In genomic region chr4:150939991-150940651, GRCm38 (mm10) we compare ENCODE assay signal across 20 mouse cellular contexts. TPM values are rescaled to one million over a fixed set of nuclear protein-coding genes. Genes with fewer than 3 reads are reported as not detected.
DNase-seq lines count a peak whose midpoint lies in the region; ATAC-seq and TF ChIP-seq lines count a peak whose summit lies in the region.
"Had no signal": no experiment of that assay in that cellular context is flagged by ENCODE, and none has a peak within 500 bp of the region (broad histone marks: within the 10 kb centered on the region; RNA-seq: fewer than 3 reads in every experiment).

No protein-coding gene starts in this region.

- H3K36me3 ChIP-seq in E14TG2a.4 (ENCODE audit: insufficient read depth, low read length) = no peaks in the 10 kb centered on the region
- H3K36me3 ChIP-seq in midbrain, embryonic 13.5 days = no peaks in the 10 kb centered on the region
- no peaks in the 10 kb centered on the region for H3K36me3 ChIP-seq in kidney, embryonic 15.5 days
- H3K36me3 ChIP-seq: hindbrain, embryonic 15.5 days; midbrain, embryonic 15.5 days; neural tube, embryonic 15.5 days had no signal

- peak; percentile 67 for DNase-seq in A20 (ENCODE audit: low read depth, low spot score)
- peak; percentile 10 for DNase-seq in brain, embryonic 14.5 days (ENCODE audit: low read depth)
- peak; percentile 75 for DNase-seq in thymus, postnatal 0 days (ENCODE audit: low spot score)
- DNase-seq in urinary bladder, adult 18-20 months (ENCODE audit: low spot score in 2 of 2) = no peak
- DNase-seq: cerebellum, adult 9-10 months; gastrocnemius, postnatal 14 days; kidney, adult 2 months; liver; lung, adult 2 months; right cerebral cortex, adult 18-20 months had no signal

- H3K4me3 ChIP-seq in E14TG2a.4 (replicated peaks; ENCODE audit: low read length) = 0 out of 2 replicates have a peak overlapping the region, but pooled peaks have one; percentile 11
- H3K4me3 ChIP-seq in midbrain, embryonic 13.5 days (replicated peaks) = no peak overlapping the region
- no peak overlapping the region for H3K4me3 ChIP-seq in kidney, embryonic 15.5 days (replicated peaks)
- H3K4me3 ChIP-seq: hindbrain, embryonic 15.5 days; left cerebral cortex, adult 2 months; midbrain, embryonic 15.5 days; neural tube, embryonic 15.5 days had no signal

- H3K9me3 ChIP-seq in E14TG2a.4 (ENCODE audit: low read length) = no peaks in the 10 kb centered on the region
- no peaks in the 10 kb centered on the region for H3K9me3 ChIP-seq in midbrain, embryonic 13.5 days
- no peaks in the 10 kb centered on the region for H3K9me3 ChIP-seq in kidney, embryonic 15.5 days (replicated peaks)
- H3K9me3 ChIP-seq: hindbrain, embryonic 15.5 days; midbrain, embryonic 15.5 days; neural tube, embryonic 15.5 days had no signal

- H3K27ac ChIP-seq in midbrain, embryonic 13.5 days = no peak overlapping the region
- H3K27ac ChIP-seq in kidney, embryonic 15.5 days = no peak overlapping the region
- H3K27ac ChIP-seq: hindbrain, embryonic 15.5 days; left cerebral cortex, adult 2 months; macrophage; midbrain, embryonic 15.5 days; neural tube, embryonic 15.5 days had no signal

- TF ChIP-seq POLR2A in brain, embryonic 14.5 days (IDR thresholded peaks at IDR 0.05; ENCODE audit: borderline replicate concordance, extremely low read depth, insufficient read depth, insufficient read length, poor library complexity, severe bottlenecking) = no peak

- H3K9ac ChIP-seq in midbrain, embryonic 13.5 days (replicated peaks) = no peak overlapping the region
- H3K9ac ChIP-seq in kidney, embryonic 15.5 days = no peak overlapping the region
- H3K9ac ChIP-seq: hindbrain, embryonic 15.5 days; midbrain, embryonic 15.5 days; neural tube, embryonic 15.5 days had no signal

- TF ChIP-seq CTCF in E14TG2a.4 (conservative IDR thresholded peaks at IDR 0.05; ENCODE audit: low read length) = no peak
- no peak for TF ChIP-seq CTCF in brain, embryonic 14.5 days (IDR thresholded peaks at IDR 0.05; ENCODE audit: borderline replicate concordance, extremely low read depth, insufficient read depth, insufficient read length)

- peaks cover 35% of the 10 kb centered on the region for H3K27me3 ChIP-seq in E14TG2a.4 (ENCODE audit: insufficient read depth, low read length)
- no peaks in the 10 kb centered on the region for H3K27me3 ChIP-seq in midbrain, embryonic 13.5 days
- no peaks in the 10 kb centered on the region for H3K27me3 ChIP-seq in kidney, embryonic 15.5 days
- H3K27me3 ChIP-seq: hindbrain, embryonic 15.5 days; midbrain, embryonic 15.5 days; neural tube, embryonic 15.5 days had no signal

- no peak overlapping the region for H3K4me2 ChIP-seq in midbrain, embryonic 13.5 days (replicated peaks)
- no peak overlapping the region for H3K4me2 ChIP-seq in kidney, embryonic 15.5 days
- H3K4me2 ChIP-seq: hindbrain, embryonic 15.5 days; midbrain, embryonic 15.5 days; neural tube, embryonic 15.5 days had no signal

- peaks cover 36% of the 10 kb centered on the region for H3K4me1 ChIP-seq in E14TG2a.4 (replicated peaks; ENCODE audit: low read depth, low read length)
- no peaks in the 10 kb centered on the region for H3K4me1 ChIP-seq in midbrain, embryonic 13.5 days (replicated peaks)
- no peaks in the 10 kb centered on the region for H3K4me1 ChIP-seq in kidney, embryonic 15.5 days
- H3K4me1 ChIP-seq: hindbrain, embryonic 15.5 days; midbrain, embryonic 15.5 days; neural tube, embryonic 15.5 days had no signal

- ATAC-seq in midbrain, embryonic 13.5 days = no peak
- ATAC-seq in kidney, embryonic 15.5 days (replicated peaks; ENCODE audit: low FRiP score) = no peak
- ATAC-seq: forebrain, embryonic 16.5 days; midbrain, embryonic 15.5 days had no signal

- 67% methylated on average over 13 of the region's 13 CpGs for WGBS in midbrain, embryonic 13.5 days
- 59% methylated on average over 13 of the region's 13 CpGs for WGBS in kidney, embryonic 15.5 days

RNA-seq across cellular contexts. Expression of gene Tnfrsf9, which starts 25.8 kb away (rescaled TPM):
- polyA plus RNA-seq in brain, embryonic 14.5 days (2012; rRNA removed) = 0.25 and 0.35 TPM in 2 replicates
- 8.5 and 9.6 TPM in 2 replicates for polyA plus RNA-seq in thymus, postnatal 0 days (2015; fragmentation: Nextera tagmentation; extraction: Ambion mirVana)
- polyA plus RNA-seq in midbrain, embryonic 13.5 days (2015; fragmentation: Nextera tagmentation; extraction: Ambion mirVana) = 0.12 and 0.16 TPM in 2 replicates
- polyA plus RNA-seq in kidney, embryonic 15.5 days (2015; fragmentation: Nextera tagmentation; extraction: Ambion mirVana) = 0.32 and 0.40 TPM in 2 replicates

RNA-seq across cellular contexts. Expression of gene Park7, which starts 25.9 kb away (rescaled TPM):
- 268 and 286 TPM in 2 replicates for polyA plus RNA-seq in brain, embryonic 14.5 days (2012; rRNA removed)
- polyA plus RNA-seq in thymus, postnatal 0 days (2015; fragmentation: Nextera tagmentation; extraction: Ambion mirVana) = 509 and 526 TPM in 2 replicates
- polyA plus RNA-seq in midbrain, embryonic 13.5 days (2015; fragmentation: Nextera tagmentation; extraction: Ambion mirVana) = 373 and 377 TPM in 2 replicates
- polyA plus RNA-seq in kidney, embryonic 15.5 days (2015; fragmentation: Nextera tagmentation; extraction: Ambion mirVana) = 391 and 393 TPM in 2 replicates

RNA-seq across cellular contexts. Expression of gene Uts2, which starts 56.8 kb away (rescaled TPM):
- not detected in 2 replicates for polyA plus RNA-seq in brain, embryonic 14.5 days (2012; rRNA removed)
- polyA plus RNA-seq in thymus, postnatal 0 days (2015; fragmentation: Nextera tagmentation; extraction: Ambion mirVana) = 0.47 TPM in 1 of 2 replicates, not detected in the other
- not detected in 2 replicates for polyA plus RNA-seq in midbrain, embryonic 13.5 days (2015; fragmentation: Nextera tagmentation; extraction: Ambion mirVana)
- polyA plus RNA-seq in kidney, embryonic 15.5 days (2015; fragmentation: Nextera tagmentation; extraction: Ambion mirVana) = not detected in 2 replicates
- polyA plus RNA-seq: forebrain, embryonic 16.5 days; heart, embryonic 14.5 days; kidney, adult 2 months; lung, adult 2 months; macrophage; midbrain, embryonic 15.5 days had no signal

Comparison
In these comparisons a context has a peak if more than half of its experiments do, and no peak if none do; other contexts are left out.
1. DNase-seq: peak in A20 (single experiment), brain, embryonic 14.5 days (single experiment) and thymus, postnatal 0 days (single experiment); none in urinary bladder, adult 18-20 months (0 of 2).